Mouse (Mus musculus) thymus, adult 2 months (tissue): Measurements from ENCODE around the gene Bag3.

Source experiments
- CTCF ChIP-seq: fragments of 200-500 bp; IDR thresholded peaks from 2 replicates; pipeline ENCODE4 v1.5.1; 2012; ENCODE audit warnings: mild to moderate bottlenecking, control low read depth, low read length, moderate library complexity, borderline replicate concordance; ENCODE audit not compliant: control insufficient read depth, poor library complexity, insufficient read depth; ENCODE audit errors: extremely low read depth
- POLR2A ChIP-seq: fragments of 200-500 bp; IDR thresholded peaks from 2 replicates; pipeline ENCODE4 v1.6.1; 2012; ENCODE audit warnings: mild to moderate bottlenecking, low read length, control low read depth, moderate library complexity; ENCODE audit not compliant: control insufficient read depth, poor library complexity, insufficient read depth; ENCODE audit errors: extremely low read depth

GRCm38 (mm10) chr7:128524641-128525040 lies 1.2 kb downstream of the Bag3 start:
- TF ChIP-seq POLR2A (no peak), CTCF (no peak)
